8 mouse cellular contexts compared by ENCODE assay signal in the genomic region with DNA sequence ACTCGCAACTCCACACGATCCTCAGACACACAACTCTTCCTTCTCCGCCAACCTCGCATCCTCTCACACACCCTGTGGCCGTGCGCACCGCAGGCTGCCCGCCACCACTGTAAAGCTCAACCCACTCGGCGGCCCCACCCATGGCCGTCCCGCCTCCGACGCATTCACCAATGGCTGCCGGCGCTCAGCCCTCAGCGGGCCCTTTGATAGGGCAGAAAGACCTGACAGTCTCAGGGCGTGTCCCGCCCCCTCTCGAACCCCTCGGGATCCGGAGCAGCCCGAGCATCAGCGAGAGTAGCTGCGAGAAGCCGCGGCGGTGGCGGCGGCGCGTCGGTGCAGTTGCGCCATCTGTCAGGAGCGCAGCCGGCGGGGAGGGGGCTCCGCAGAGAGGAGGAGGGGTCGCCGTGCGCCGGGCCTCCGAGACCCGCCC. TPM values are rescaled to one million over a fixed set of nuclear protein-coding genes. Genes with fewer than 3 reads are reported as not detected.
DNase-seq lines count a peak whose midpoint lies in the region; ATAC-seq and TF ChIP-seq lines count a peak whose summit lies in the region.

No protein-coding gene starts in this region.

- peak overlapping the region; percentile 92 for H3K9ac ChIP-seq in heart, embryonic 12.5 days
- H3K9ac ChIP-seq in kidney, postnatal 0 days (ENCODE audit: low read depth, low read length): peak overlapping the region; percentile 81
- H3K9ac ChIP-seq in liver, embryonic 11.5 days (ENCODE audit: low read depth, low read length): peak overlapping the region; percentile 82
- H3K9ac ChIP-seq in stomach, embryonic 14.5 days (replicated peaks; ENCODE audit: low read depth, low read length): peak overlapping the region; percentile 87

- H3K36me3 ChIP-seq in heart, embryonic 12.5 days: no peaks in the 10 kb centered on the region
- no peaks in the 10 kb centered on the region for H3K36me3 ChIP-seq in kidney, postnatal 0 days (ENCODE audit: insufficient read depth, low read length)
- no peaks in the 10 kb centered on the region; the same call in 1 of the 2 replicates for H3K36me3 ChIP-seq in liver, embryonic 11.5 days (ENCODE audit: control insufficient read depth, insufficient read depth, low read length)
- H3K36me3 ChIP-seq in stomach, embryonic 14.5 days (ENCODE audit: control insufficient read depth, insufficient read depth, low read length): no peaks in the 10 kb centered on the region; the same call in 1 of the 2 replicates

- no peaks in the 10 kb centered on the region for H3K27me3 ChIP-seq in heart, embryonic 12.5 days (replicated peaks)
- H3K27me3 ChIP-seq in kidney, postnatal 0 days (ENCODE audit: insufficient read depth, low read length): no peaks in the 10 kb centered on the region
- H3K27me3 ChIP-seq in liver, embryonic 11.5 days (replicated peaks; ENCODE audit: control insufficient read depth, insufficient read depth, low read length): no peaks in the 10 kb centered on the region
- no peaks in the 10 kb centered on the region for H3K27me3 ChIP-seq in stomach, embryonic 14.5 days (ENCODE audit: control insufficient read depth, insufficient read depth, low read length)

- under 1% methylated on average over 40 of the region's 44 CpGs for WGBS in heart, embryonic 12.5 days
- WGBS in kidney, postnatal 0 days: under 1% methylated on average over 32 of the region's 44 CpGs
- under 1% methylated on average over 35 of the region's 44 CpGs for WGBS in liver, embryonic 11.5 days
- under 1% methylated on average over 44 of the region's 44 CpGs for WGBS in stomach, embryonic 14.5 days

- no peaks in the 10 kb centered on the region for H3K9me3 ChIP-seq in heart, embryonic 12.5 days (replicated peaks)
- no peaks in the 10 kb centered on the region for H3K9me3 ChIP-seq in kidney, postnatal 0 days (replicated peaks; ENCODE audit: low read length)
- H3K9me3 ChIP-seq in liver, embryonic 11.5 days (ENCODE audit: control insufficient read depth, low read length): no peaks in the 10 kb centered on the region
- H3K9me3 ChIP-seq in stomach, embryonic 14.5 days (ENCODE audit: control insufficient read depth, low read depth, low read length): no peaks in the 10 kb centered on the region

- ATAC-seq in erythroid progenitor cell, adult 5-6 weeks (replicated peaks; ENCODE audit: low FRiP score, poor library complexity, severe bottlenecking): peak; percentile 91
- peak; percentile 98 for ATAC-seq in heart, embryonic 12.5 days (ENCODE audit: insufficient number of reproducible peaks, low FRiP score)
- peak; percentile 99 for ATAC-seq in kidney, postnatal 0 days (replicated peaks; ENCODE audit: low FRiP score, low read depth)
- ATAC-seq in liver, embryonic 11.5 days (replicated peaks; ENCODE audit: low FRiP score): peak; percentile 98
- ATAC-seq in stomach, embryonic 14.5 days (ENCODE audit: insufficient number of reproducible peaks, insufficient read depth, low FRiP score, low read depth): peak; percentile 99

- H3K4me2 ChIP-seq in heart, embryonic 12.5 days: peak overlapping the region; percentile 80
- H3K4me2 ChIP-seq in kidney, postnatal 0 days (ENCODE audit: low read length): peak overlapping the region; percentile 95
- H3K4me2 ChIP-seq in liver, embryonic 11.5 days: peak overlapping the region; percentile 96
- peak overlapping the region; percentile 72 for H3K4me2 ChIP-seq in stomach, embryonic 14.5 days (replicated peaks; ENCODE audit: low read depth, low read length)

- TF ChIP-seq CTCF in kidney, postnatal 0 days (IDR thresholded peaks at IDR 0.05; ENCODE audit: low read depth): no peak; the same call in 1 of the 2 replicates

- DNase-seq in B cell, adult 2 months: peak; percentile 94 to 95
- peak; percentile 91 for DNase-seq in brain, embryonic 18.5 days (ENCODE audit: low read depth, low spot score)
- DNase-seq in kidney, postnatal 0 days (ENCODE audit: low spot score): peak; percentile 98
- peak; percentile 94 for DNase-seq in liver, embryonic 11.5 days (ENCODE audit: low spot score)
- peak; percentile 95 for DNase-seq in naive thymus-derived CD4-positive, alpha-beta T cell, adult 2 months (ENCODE audit: low read depth)

- peak overlapping the region; percentile 85 for H3K27ac ChIP-seq in heart, embryonic 12.5 days (ENCODE audit: poor library complexity, severe bottlenecking)
- H3K27ac ChIP-seq in kidney, postnatal 0 days: peak overlapping the region; percentile 85
- H3K27ac ChIP-seq in liver, embryonic 11.5 days (ENCODE audit: low read depth, low read length): peak overlapping the region; percentile 87
- peak overlapping the region; percentile 91 for H3K27ac ChIP-seq in stomach, embryonic 14.5 days (ENCODE audit: low read length)

- peaks cover 39% of the 10 kb centered on the region for H3K4me1 ChIP-seq in heart, embryonic 12.5 days (replicated peaks)
- H3K4me1 ChIP-seq in kidney, postnatal 0 days (replicated peaks; ENCODE audit: insufficient read depth, low read length): peaks cover 5% of the 10 kb centered on the region
- H3K4me1 ChIP-seq in liver, embryonic 11.5 days (replicated peaks; ENCODE audit: control insufficient read depth, insufficient read depth, low read length): peaks cover 28% of the 10 kb centered on the region
- H3K4me1 ChIP-seq in stomach, embryonic 14.5 days (ENCODE audit: control insufficient read depth, insufficient read depth, low read length): peaks cover 10% of the 10 kb centered on the region

- peak overlapping the region; percentile 92 for H3K4me3 ChIP-seq in heart, embryonic 12.5 days
- peak overlapping the region; percentile 92 for H3K4me3 ChIP-seq in kidney, postnatal 0 days (replicated peaks; ENCODE audit: low read depth, low read length)
- H3K4me3 ChIP-seq in liver, embryonic 11.5 days (ENCODE audit: low read depth, low read length): peak overlapping the region; percentile 92
- peak overlapping the region; percentile 97 for H3K4me3 ChIP-seq in stomach, embryonic 14.5 days (ENCODE audit: low read depth, low read length)

RNA-seq across cellular contexts. Expression of a gene that starts 0.9 kb away (rescaled TPM):
- 6.1 and 6.3 TPM in 2 replicates for total RNA-seq in erythroid progenitor cell, adult 5-6 weeks (2015; ENCODE audit: low replicate concordance)
- total RNA-seq in erythroid progenitor cell, adult 5-6 weeks (2017; ENCODE audit: low replicate concordance): 1.4 and 8.5 TPM in 2 replicates
- polyA plus RNA-seq in heart, embryonic 12.5 days (2016; fragmentation: Nextera tagmentation; extraction: Ambion mirVana): 18.0 and 18.7 TPM in 2 replicates
- 23.7 and 27.8 TPM in 2 replicates for polyA plus RNA-seq in kidney, postnatal 0 days (2015; fragmentation: Nextera tagmentation; extraction: Ambion mirVana)
- 19.3 and 20.4 TPM in 2 replicates for polyA plus RNA-seq in liver, embryonic 11.5 days (2014; fragmentation: Nextera tagmentation; extraction: Ambion mirVana)
- polyA plus RNA-seq in stomach, embryonic 14.5 days (2014; fragmentation: Nextera tagmentation; extraction: Ambion mirVana): 32.3 and 36.5 TPM in 2 replicates

Comparison
In these comparisons a context has a peak if more than half of its experiments do, and no peak if none do; other contexts are left out.
1. Peak in every context shown above with its lines: DNase-seq, ATAC-seq, H3K4me3 ChIP-seq and H3K27ac ChIP-seq.